Mouse (Mus musculus): Measurements from ENCODE around the gene Slc13a3. TPM values are rescaled to one million over a fixed set of nuclear protein-coding genes. Genes with fewer than 3 reads are reported as not detected.

Slc13a3 gene
- total RNA-seq, 2 experiments from 2014 or later = 6.9 to 10.7 TPM

GRCm38 (mm10) chr2:165413884-165414283 lies 59.1 kb downstream of the Slc13a3 start:
- DNase-seq = no peak

- DNase-seq = peak; percentile 72 to 80
These were observed 65.2 kb downstream of the Slc13a3 start for GRCm38 (mm10) chr2:165407700-165408301.

DNA sequence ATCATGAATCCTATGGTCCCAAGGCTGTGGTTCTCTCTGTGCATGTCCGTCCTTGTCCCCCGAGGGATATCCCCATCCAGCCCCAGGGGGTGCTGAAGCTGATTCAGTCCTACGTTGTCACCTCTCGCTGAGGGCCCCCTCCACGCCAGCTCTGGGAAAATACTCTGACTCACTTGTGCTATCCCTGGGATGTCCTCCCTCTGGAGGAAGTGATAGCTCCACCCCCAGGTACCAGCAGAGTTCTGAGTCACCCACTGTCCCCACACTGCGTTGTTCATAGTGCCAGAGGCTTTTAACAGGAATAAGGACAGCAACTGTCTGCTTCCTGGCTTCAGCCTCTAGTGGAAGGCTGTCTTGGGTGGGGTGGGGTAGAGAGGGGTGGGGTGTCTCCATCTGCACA lies 67.7 kb downstream of the Slc13a3 start:
- no peak for DNase-seq

DNA sequence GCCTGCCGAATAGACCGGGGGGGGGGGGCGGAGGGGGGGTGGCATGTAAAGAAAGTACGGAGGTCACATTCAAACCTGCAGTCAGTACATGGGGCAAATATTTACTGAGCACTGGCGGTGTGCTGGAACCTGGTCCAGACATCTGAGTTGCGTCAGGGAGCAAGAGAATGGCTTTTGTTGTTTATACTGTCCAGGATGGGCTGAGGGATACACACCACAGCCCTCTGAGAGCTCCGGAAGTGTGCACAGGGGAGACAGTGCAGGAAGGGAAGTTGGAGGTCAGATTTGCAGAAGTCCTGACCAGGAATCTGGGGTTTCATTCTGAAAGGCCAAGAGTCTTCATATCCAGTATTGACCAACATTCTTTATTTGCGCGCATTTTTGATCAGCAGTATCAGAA lies 68.1 kb downstream of the Slc13a3 start:
- no peak for DNase-seq

- DNase-seq = no peak
These were observed 74.8 kb downstream of the Slc13a3 start for GRCm38 (mm10) chr2:165398164-165398785.

GRCm38 (mm10) chr2:165397502-165398163 lies 75.4 kb downstream of the Slc13a3 start:
- no peak for DNase-seq

GRCm38 (mm10) chr2:165396831-165397501 lies 76.1 kb downstream of the Slc13a3 start:
- no peak for DNase-seq

DNA sequence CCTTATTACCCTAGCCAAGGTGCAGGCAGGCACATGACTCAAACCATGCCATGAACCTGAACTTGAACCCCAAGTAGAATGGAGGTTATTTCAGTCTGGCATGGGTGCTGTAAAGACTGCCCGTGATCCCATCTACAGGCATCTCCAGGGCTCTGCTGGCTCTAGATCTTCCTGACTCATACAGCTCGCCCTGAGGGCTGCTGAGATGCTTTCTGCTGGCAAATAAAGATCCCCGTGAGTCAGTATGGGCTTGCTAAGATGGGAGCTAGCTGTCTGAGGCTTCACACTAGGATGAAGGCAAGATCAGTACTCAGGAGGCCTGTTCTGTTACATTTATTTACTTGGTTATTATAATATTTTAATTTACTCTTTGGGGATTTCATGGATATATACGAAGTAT lies 80.9 kb downstream of the Slc13a3 start:
- no peak for DNase-seq

DNA sequence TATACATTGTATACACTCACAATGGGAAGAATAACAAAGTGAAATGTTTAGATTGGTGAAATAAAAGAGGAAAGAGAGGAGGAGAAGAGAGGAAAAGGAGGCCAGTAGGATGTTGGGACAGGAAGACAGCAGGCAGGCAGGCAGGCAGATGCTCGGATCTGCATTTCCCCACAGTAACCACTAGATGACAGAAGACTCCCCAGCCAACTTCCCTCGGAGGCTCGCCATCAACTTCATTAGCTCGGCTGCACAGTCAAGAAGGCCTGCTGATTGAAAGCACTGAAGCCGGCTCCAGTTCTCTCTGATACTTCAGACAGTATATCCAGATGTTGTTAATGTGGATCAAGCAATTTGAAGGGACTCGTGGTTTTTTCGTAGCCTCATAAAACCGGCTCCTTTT lies 81.5 kb downstream of the Slc13a3 start:
- DNase-seq = peak; percentile 54 to 65

DNA sequence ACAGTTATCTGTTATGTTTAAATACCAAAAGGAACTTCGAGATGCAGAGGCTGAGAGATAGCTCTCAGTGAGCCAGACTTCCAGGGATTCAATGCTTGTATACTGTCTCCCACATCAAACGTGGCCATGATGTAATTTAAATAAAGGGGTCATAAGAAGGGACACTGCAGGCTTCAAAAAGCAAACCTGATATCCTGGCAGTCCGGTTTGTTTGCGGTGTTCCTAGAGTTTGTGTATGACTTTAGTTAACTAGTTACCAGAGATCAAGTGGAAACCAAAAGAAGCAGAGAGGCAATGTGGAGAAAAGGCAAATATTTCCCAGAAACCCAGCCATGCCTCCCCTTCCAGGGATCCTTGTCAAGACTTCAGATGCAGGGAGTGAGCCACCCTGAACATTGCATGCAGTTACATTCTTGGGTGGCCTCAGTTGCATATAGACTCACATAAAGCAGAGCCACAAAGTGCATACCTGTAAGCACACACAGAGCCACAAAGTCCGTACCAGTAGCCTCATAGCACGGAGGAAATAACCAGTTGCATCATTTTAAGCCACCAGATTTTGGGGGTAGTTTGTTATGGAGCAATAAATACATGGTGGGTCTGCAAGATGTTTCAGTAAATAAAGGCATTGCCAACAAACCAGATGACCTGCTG lies 83.6 kb downstream of the Slc13a3 start:
- DNase-seq = no peak

GRCm38 (mm10) chr2:165387844-165388495 lies 85.1 kb downstream of the Slc13a3 start, which contains the start of gene Zfp334:
Gene Zfp334, minus strand, starts transcription at chr2:165388259.
- DNase-seq = peak; percentile 95 to 96

DNA sequence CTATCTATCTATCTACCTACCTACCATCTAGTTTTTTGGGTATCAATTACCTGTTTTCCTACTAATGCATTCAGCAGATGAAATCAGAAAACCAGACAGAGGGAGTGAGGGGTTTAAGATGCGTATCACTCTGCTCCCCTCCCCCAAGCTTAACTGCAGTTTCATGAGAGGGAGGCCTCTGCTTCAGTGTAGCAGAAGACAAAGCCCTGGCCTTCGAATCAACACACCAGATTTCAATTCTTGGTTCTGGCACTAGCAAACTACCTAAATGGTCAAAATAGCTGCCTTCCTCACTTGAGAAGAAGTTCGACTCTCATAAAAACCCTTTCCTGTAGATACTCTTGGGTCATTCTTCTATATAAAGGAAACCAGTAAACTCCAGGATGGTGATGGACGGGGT lies 85.7 kb downstream of the Slc13a3 start:
- DNase-seq = no peak

- no peak for DNase-seq
These were observed 93.0 kb downstream of the Slc13a3 start for GRCm38 (mm10) chr2:165380050-165380449.

DNA sequence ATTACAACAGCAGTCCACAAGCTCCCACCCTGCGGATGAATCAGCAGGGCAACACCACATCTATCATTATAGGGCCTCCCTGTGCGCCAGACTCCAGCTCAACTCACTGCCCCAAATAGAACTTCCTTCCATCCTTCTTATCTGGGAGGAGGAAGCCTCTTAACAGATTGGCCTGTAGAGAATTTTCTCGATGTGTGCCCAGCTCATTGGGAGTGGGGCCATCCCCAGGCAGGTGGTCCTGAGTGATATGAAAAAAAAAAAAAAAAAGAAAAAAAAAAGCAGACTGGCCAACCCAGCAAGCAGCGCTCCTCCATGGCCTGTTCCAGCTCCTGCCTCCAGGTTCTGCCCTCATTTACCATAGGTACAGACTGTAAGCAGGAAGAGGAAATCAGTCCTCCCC lies 97.0 kb downstream of the Slc13a3 start:
- DNase-seq = no peak

GRCm38 (mm10) chr2:165375478-165375877 lies 97.6 kb downstream of the Slc13a3 start:
- no peak for DNase-seq

GRCm38 (mm10) chr2:165371066-165371465 lies 102.0 kb downstream of the Slc13a3 start:
- DNase-seq = no peak

DNA sequence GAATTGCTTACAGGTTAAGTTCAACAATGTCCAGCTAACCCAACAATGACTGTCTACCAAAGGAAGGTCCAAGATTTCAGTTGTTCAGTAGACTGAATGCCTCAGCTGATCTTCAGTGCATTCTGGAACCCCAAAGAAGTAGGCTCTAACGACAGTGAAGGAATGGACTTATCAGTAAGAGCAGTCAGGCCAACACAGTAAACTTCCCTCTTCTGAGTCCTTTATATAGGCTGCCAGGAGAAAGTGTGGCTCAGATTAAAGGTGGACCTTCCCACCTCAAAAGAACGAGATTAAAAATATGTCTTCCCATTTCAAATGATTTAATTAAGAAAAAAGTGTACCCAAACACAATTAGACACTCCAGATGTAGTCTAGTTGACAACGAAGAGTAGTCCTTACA lies 102.7 kb downstream of the Slc13a3 start:
- no peak for DNase-seq

- DNase-seq = no peak
These were observed 104.5 kb downstream of the Slc13a3 start, which contains the start of gene Zfp663 for GRCm38 (mm10) chr2:165368496-165368895. Gene Zfp663, minus strand, starts transcription at chr2:165368729.

- DNase-seq = no peak
These were observed 105.1 kb downstream of the Slc13a3 start for GRCm38 (mm10) chr2:165367868-165368439.

- DNase-seq = no peak
These were observed 105.9 kb downstream of the Slc13a3 start for GRCm38 (mm10) chr2:165367047-165367520.

- DNase-seq = peak; percentile 54 to 58
These were observed 108.5 kb downstream of the Slc13a3 start for GRCm38 (mm10) chr2:165364334-165365091.
